Comparison of ENCODE assay signal across 18 mouse cellular contexts in the genomic region with DNA sequence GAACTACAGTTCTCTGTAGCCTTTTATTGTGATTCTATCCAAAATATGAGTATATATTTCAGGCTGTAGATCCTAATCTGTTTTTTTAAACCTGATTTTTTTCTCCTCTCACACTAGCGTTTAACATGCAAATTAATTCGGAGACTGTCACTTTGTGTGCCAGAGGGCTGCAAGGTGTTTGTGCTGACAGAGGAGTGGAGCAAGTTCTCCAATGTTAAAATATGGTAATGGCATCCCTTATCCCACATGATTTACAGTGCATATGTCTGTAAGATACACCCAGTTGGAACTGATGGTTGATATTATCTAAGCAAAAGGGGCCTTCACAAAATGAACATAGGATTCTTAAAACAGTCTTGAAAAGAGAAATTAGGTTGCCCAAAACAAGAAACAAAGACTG.
"Had no signal": no experiment of that assay in that cellular context is flagged by ENCODE, and none has a peak within 500 bp of the region (broad histone marks: within the 10 kb centered on the region; RNA-seq: fewer than 3 reads in every experiment).

No protein-coding gene starts in this region.

- H3K9ac ChIP-seq: lung, embryonic 14.5 days; midbrain, embryonic 12.5 days; neural tube, embryonic 13.5 days; neural tube, embryonic 15.5 days had no signal

- H3K4me1 ChIP-seq: midbrain, embryonic 10.5 days; midbrain, embryonic 12.5 days; neural tube, embryonic 13.5 days; neural tube, embryonic 15.5 days had no signal

- H3K36me3 ChIP-seq: midbrain, embryonic 10.5 days; midbrain, embryonic 12.5 days; neural tube, embryonic 13.5 days; neural tube, embryonic 15.5 days had no signal

- H3K4me3 ChIP-seq: midbrain, embryonic 10.5 days; midbrain, embryonic 12.5 days; myocyte; neural tube, embryonic 13.5 days; neural tube, embryonic 15.5 days had no signal

- ATAC-seq: midbrain, embryonic 16.5 days had no signal

- H3K27me3 ChIP-seq: midbrain, embryonic 12.5 days; neural tube, embryonic 13.5 days; neural tube, embryonic 15.5 days had no signal

- H3K4me2 ChIP-seq: lung, embryonic 14.5 days; midbrain, embryonic 12.5 days; neural tube, embryonic 13.5 days; neural tube, embryonic 15.5 days had no signal

- DNase-seq: lung, embryonic 14.5 days; lung, postnatal 10 days; lung, postnatal 4 days; midbrain, embryonic 14.5 days; retina, postnatal 1 day; right cerebral cortex, adult 18-20 months; right cerebral cortex, postnatal 25 days; right cerebral cortex, postnatal 4 days; spleen, adult 18-20 months; thymus, adult 18-20 months; thymus, postnatal 14 days; thymus, postnatal 36 days had no signal

- H3K27ac ChIP-seq: midbrain, embryonic 10.5 days; midbrain, embryonic 12.5 days; neural tube, embryonic 13.5 days; neural tube, embryonic 15.5 days had no signal

- H3K9me3 ChIP-seq: midbrain, embryonic 10.5 days; midbrain, embryonic 12.5 days; neural tube, embryonic 13.5 days; neural tube, embryonic 15.5 days had no signal
